Mouse (Mus musculus): ENCODE measurements at regions not wholly inside any gene's neighbourhood (a gene's known extent, or its start where the extent isn't known, plus 50 kb on each side); places are given as distances from the start of the nearest gene placed in this dataset.

GRCm38 (mm10) chr14:29784506-29784905 lies 62.8 kb upstream of the Cacna2d3 start:
- no peak for DNase-seq (ENCODE audit: low read depth, low spot score)

- DNase-seq (ENCODE audit: low read depth, low spot score): no peak
Measured at GRCm38 (mm10) chr14:29786431-29786830, 64.8 kb upstream of the Cacna2d3 start.

- DNase-seq (ENCODE audit: low read depth, low spot score): no peak
Measured at GRCm38 (mm10) chr14:29787796-29788195, 66.1 kb upstream of the Cacna2d3 start.

GRCm38 (mm10) chr14:29788351-29788750 lies 66.7 kb upstream of the Cacna2d3 start:
- no peak for DNase-seq (ENCODE audit: low read depth, low spot score)

GRCm38 (mm10) chr14:29795325-29795724 lies 73.7 kb upstream of the Cacna2d3 start:
- DNase-seq (ENCODE audit: low read depth, low spot score): no peak

- no peak for DNase-seq (ENCODE audit: low read depth, low spot score)
Measured at GRCm38 (mm10) chr14:29796396-29796795, 74.7 kb upstream of the Cacna2d3 start.

GRCm38 (mm10) chr14:29799852-29800251 lies 78.2 kb upstream of the Cacna2d3 start:
- no peak for DNase-seq (ENCODE audit: low read depth, low spot score)

GRCm38 (mm10) chr14:29805234-29805633 lies 83.6 kb upstream of the Cacna2d3 start:
- no peak for DNase-seq (ENCODE audit: low read depth, low spot score)

- DNase-seq (ENCODE audit: low read depth, low spot score): no peak
Measured at GRCm38 (mm10) chr14:29807881-29808280, 86.2 kb upstream of the Cacna2d3 start.

- DNase-seq (ENCODE audit: low read depth, low spot score): no peak
Measured at GRCm38 (mm10) chr14:29814626-29815025, 93.0 kb upstream of the Cacna2d3 start.

GRCm38 (mm10) chr14:29817548-29817947 lies 95.9 kb upstream of the Cacna2d3 start:
- DNase-seq (ENCODE audit: low read depth, low spot score): no peak

- DNase-seq (ENCODE audit: low read depth, low spot score): no peak
Measured at GRCm38 (mm10) chr14:29818251-29818650, 96.6 kb upstream of the Cacna2d3 start.

GRCm38 (mm10) chr14:29818751-29819150 lies 97.1 kb upstream of the Cacna2d3 start:
- DNase-seq (ENCODE audit: low read depth, low spot score): no peak

- no peak for DNase-seq (ENCODE audit: low read depth, low spot score)
Measured at GRCm38 (mm10) chr14:29837063-29837462, 115.4 kb upstream of the Cacna2d3 start.

- no peak for DNase-seq (ENCODE audit: low read depth, low spot score)
Measured at GRCm38 (mm10) chr14:29839576-29839975, 117.9 kb upstream of the Cacna2d3 start.

GRCm38 (mm10) chr14:29841361-29842117 lies 119.9 kb upstream of the Cacna2d3 start:
- no peak for DNase-seq (ENCODE audit: low read depth, low spot score)

- DNase-seq (ENCODE audit: low read depth, low spot score): no peak
Measured at GRCm38 (mm10) chr14:29847661-29848060, 120.4 kb upstream of the Selenok start.

GRCm38 (mm10) chr14:29851286-29851685 lies 116.8 kb upstream of the Selenok start:
- DNase-seq (ENCODE audit: low read depth, low spot score): no peak

- DNase-seq (ENCODE audit: low read depth, low spot score): no peak
Measured at GRCm38 (mm10) chr14:29851956-29852725, 116.0 kb upstream of the Selenok start.

- no peak for DNase-seq (ENCODE audit: low read depth, low spot score)
Measured at GRCm38 (mm10) chr14:29862032-29862431, 106.1 kb upstream of the Selenok start.

GRCm38 (mm10) chr14:29866455-29867275 lies 101.4 kb upstream of the Selenok start:
- no peak for DNase-seq (ENCODE audit: low read depth, low spot score)

GRCm38 (mm10) chr14:29867311-29867710 lies 100.8 kb upstream of the Selenok start:
- DNase-seq (ENCODE audit: low read depth, low spot score): no peak

Data from 3T3-L1 (cell line).